8 mouse cellular contexts compared by ENCODE assay signal in the genomic region with DNA sequence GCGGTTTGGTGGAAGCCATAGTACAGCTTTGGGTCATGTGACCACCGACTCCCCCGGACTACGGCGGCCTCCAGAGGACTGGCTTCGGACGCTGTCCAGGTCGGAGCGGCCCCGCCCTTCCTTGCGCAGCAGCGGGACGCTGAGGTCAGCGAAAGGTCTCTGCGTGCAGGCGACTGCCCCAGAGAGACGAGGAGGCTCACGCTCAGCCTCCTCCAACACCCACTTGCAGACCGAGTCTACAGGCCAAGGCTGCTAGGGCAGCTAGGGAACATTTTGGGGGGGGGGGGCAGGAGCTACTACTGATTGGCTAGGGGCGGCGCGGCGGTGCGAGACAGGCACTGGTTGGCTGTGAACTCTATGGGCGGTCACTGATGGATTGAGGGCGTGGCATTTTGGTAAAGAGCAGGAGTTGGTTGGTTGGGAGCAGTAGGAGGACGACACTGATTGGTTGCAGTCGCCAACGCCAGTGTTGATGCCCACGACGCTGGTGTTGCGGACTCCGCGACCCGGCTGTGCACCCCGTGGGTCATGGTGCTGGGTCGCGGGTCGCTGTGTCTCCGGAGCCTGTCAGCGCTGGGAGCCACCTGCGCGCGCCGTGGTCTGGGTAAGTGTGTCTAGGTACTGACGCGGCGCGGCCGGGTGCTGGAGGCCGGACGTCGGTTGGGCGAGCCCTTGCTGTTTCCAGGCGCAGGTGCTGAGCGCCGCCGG. TPM values are rescaled to one million over a fixed set of nuclear protein-coding genes. Genes with fewer than 3 reads are reported as not detected.
DNase-seq lines count a peak whose midpoint lies in the region; ATAC-seq and TF ChIP-seq lines count a peak whose summit lies in the region.

A gene (minus strand): TSS at position 300 of the 708 bp plus-strand sequence.

- H3ac ChIP-seq in C2C12 (ENCODE audit: control insufficient read depth, insufficient read length, low read depth) (peak within 1 kb of the TSS; percentile 91), myocyte (ENCODE audit: control insufficient read depth, insufficient read length) (peak within 1 kb of the TSS; percentile 61)

- TF ChIP-seq POLR2A in brain, embryonic 14.5 days (IDR thresholded peaks at IDR 0.05; ENCODE audit: borderline replicate concordance, extremely low read depth, insufficient read depth, insufficient read length, poor library complexity, severe bottlenecking) = peak; percentile 42; the same call in 1 of the 2 replicates
- peak; percentile 95 for TF ChIP-seq POLR2A in liver, adult 2 months (IDR thresholded peaks at IDR 0.05; ENCODE audit: extremely low read depth, insufficient read depth, low read length)
- TF ChIP-seq POLR2A in myocyte (IDR thresholded peaks at IDR 0.05; ENCODE audit: insufficient read length, low read depth) = peak; percentile 87

- H3K27me3 ChIP-seq in C2C12 (ENCODE audit: control insufficient read depth, insufficient read depth, insufficient read length) (no peaks in the 10 kb centered on the region), myocyte (ENCODE audit: control insufficient read depth, insufficient read depth, insufficient read length) (no peaks in the 10 kb centered on the region)
- H3K27me3 ChIP-seq in erythroblast, embryonic 14.5 days (ENCODE audit: control insufficient read depth) = no peaks in the 10 kb centered on the region
- peaks cover 7% of the 10 kb centered on the region; the same call in 1 of the 2 replicates for H3K27me3 ChIP-seq in heart, embryonic 11.5 days (ENCODE audit: control insufficient read depth, insufficient read depth, low read length)
- H3K27me3 ChIP-seq in kidney, embryonic 16.5 days (ENCODE audit: insufficient read depth, low read length) = no peaks in the 10 kb centered on the region
- no peaks in the 10 kb centered on the region for H3K27me3 ChIP-seq in liver, adult 2 months (ENCODE audit: control insufficient read depth, insufficient read depth, low read length)
- H3K27me3 ChIP-seq in splenic B cell, adult 2 months (ENCODE audit: control insufficient read depth, insufficient read depth, low read length, poor library complexity, severe bottlenecking) = peaks cover under 1% of the 10 kb centered on the region; the same call in 1 of the 2 replicates

- peaks cover 54% of the 10 kb centered on the region for H3K4me1 ChIP-seq in erythroblast, embryonic 14.5 days (ENCODE audit: control insufficient read depth)
- H3K4me1 ChIP-seq in heart, embryonic 11.5 days (ENCODE audit: control insufficient read depth, insufficient read depth, low read length) = peaks cover 10% of the 10 kb centered on the region; the same call in 1 of the 2 replicates
- H3K4me1 ChIP-seq in kidney, embryonic 16.5 days (ENCODE audit: insufficient read depth, low read length) = peaks cover 9% of the 10 kb centered on the region
- H3K4me1 ChIP-seq in liver, adult 2 months (ENCODE audit: control insufficient read depth, insufficient read depth, low read length) = peaks cover 7% of the 10 kb centered on the region

- H3K36me3 ChIP-seq in C2C12 (ENCODE audit: control insufficient read depth, insufficient read depth) (no peaks in the 10 kb centered on the region), myocyte (ENCODE audit: control insufficient read depth, insufficient read depth) (no peaks in the 10 kb centered on the region)
- peaks cover 44% of the 10 kb centered on the region for H3K36me3 ChIP-seq in erythroblast, embryonic 14.5 days (ENCODE audit: control insufficient read depth)
- 0 out of 2 replicates have a peak, but pooled peaks cover 3% of the 10 kb centered on the region for H3K36me3 ChIP-seq in heart, embryonic 11.5 days (ENCODE audit: control insufficient read depth, insufficient read depth, low read length)
- H3K36me3 ChIP-seq in kidney, embryonic 16.5 days (ENCODE audit: insufficient read depth, low read length) = 0 out of 2 replicates have a peak, but pooled peaks cover 4% of the 10 kb centered on the region
- H3K36me3 ChIP-seq in liver, adult 2 months (ENCODE audit: control insufficient read depth, insufficient read depth, low read length) = peaks cover 19% of the 10 kb centered on the region
- H3K36me3 ChIP-seq in splenic B cell, adult 2 months (ENCODE audit: control insufficient read depth, insufficient read depth, low read length, poor library complexity, severe bottlenecking) = peaks cover 7% of the 10 kb centered on the region

- no peaks in the 10 kb centered on the region for H3K9me3 ChIP-seq in erythroblast, embryonic 14.5 days (ENCODE audit: control insufficient read depth, low read length)
- no peaks in the 10 kb centered on the region for H3K9me3 ChIP-seq in heart, embryonic 11.5 days (replicated peaks; ENCODE audit: control insufficient read depth, low read length)
- H3K9me3 ChIP-seq in kidney, embryonic 16.5 days (ENCODE audit: low read length) = no peaks in the 10 kb centered on the region

- H3K4me2 ChIP-seq in heart, embryonic 11.5 days = peak within 1 kb of the TSS; percentile 90
- peak within 1 kb of the TSS; percentile 78 for H3K4me2 ChIP-seq in kidney, embryonic 16.5 days (replicated peaks; ENCODE audit: low read depth, low read length)
- H3K4me2 ChIP-seq in myocyte (ENCODE audit: low read depth) = peak within 1 kb of the TSS; percentile 96

- no peaks in the 10 kb centered on the region for H3K79me3 ChIP-seq in C2C12 (ENCODE audit: low read depth)

- H3K27ac ChIP-seq in heart, embryonic 11.5 days (ENCODE audit: low read depth, low read length) = peak within 1 kb of the TSS; percentile 99
- peak within 1 kb of the TSS; percentile 96 for H3K27ac ChIP-seq in kidney, embryonic 16.5 days (ENCODE audit: low read length)
- peak within 1 kb of the TSS; percentile 96 for H3K27ac ChIP-seq in liver, adult 2 months (replicated peaks; ENCODE audit: insufficient read depth, low read depth, low read length)

- TF ChIP-seq CTCF in C2C12 (IDR thresholded peaks at IDR 0.05; ENCODE audit: control insufficient read depth, insufficient read depth, insufficient read length) = no peak
- TF ChIP-seq CTCF in brain, embryonic 14.5 days (IDR thresholded peaks at IDR 0.05; ENCODE audit: borderline replicate concordance, extremely low read depth, insufficient read depth, insufficient read length) = no peak
- TF ChIP-seq CTCF in liver, adult 2 months (IDR thresholded peaks at IDR 0.05; ENCODE audit: low read depth, low read length) = no peak

- H3K79me2 ChIP-seq in C2C12 (ENCODE audit: control insufficient read depth, insufficient read depth) (peaks cover 19% of the 10 kb centered on the region), myocyte (ENCODE audit: control insufficient read depth, insufficient read depth) (peaks cover 7% of the 10 kb centered on the region)
- peaks cover 18% of the 10 kb centered on the region; the same call in 1 of the 2 replicates for H3K79me2 ChIP-seq in liver, adult 2 months (ENCODE audit: control insufficient read depth, insufficient read depth, low read length)

- peak within 1 kb of the TSS; percentile 56 for H3K4me3 ChIP-seq in C2C12 (ENCODE audit: insufficient read depth, poor library complexity, severe bottlenecking)
- H3K4me3 ChIP-seq in erythroblast, embryonic 14.5 days (replicated peaks) = peak within 1 kb of the TSS; percentile 70
- H3K4me3 ChIP-seq in heart, embryonic 11.5 days (ENCODE audit: low read depth, low read length) = peak within 1 kb of the TSS; percentile 57
- peak within 1 kb of the TSS; percentile 75 for H3K4me3 ChIP-seq in kidney, embryonic 16.5 days (ENCODE audit: low read length)
- peak within 1 kb of the TSS; percentile 88 for H3K4me3 ChIP-seq in liver, adult 2 months (ENCODE audit: insufficient read depth, low read depth, low read length)
- H3K4me3 ChIP-seq in myocyte = peak within 1 kb of the TSS; percentile 96

- under 1% methylated on average over 58 of the region's 58 CpGs for whole genome bisulfite sequencing in heart, embryonic 11.5 days (ENCODE audit: insufficient replicate concordance)
- WGBS in kidney, embryonic 16.5 days = under 1% methylated on average over 58 of the region's 58 CpGs
- WGBS in liver, adult 2 months = under 1% methylated on average over 58 of the region's 58 CpGs

- H3K9ac ChIP-seq in heart, embryonic 11.5 days (ENCODE audit: low read depth, low read length) = peak within 1 kb of the TSS; percentile 80
- H3K9ac ChIP-seq in kidney, embryonic 16.5 days (replicated peaks; ENCODE audit: low read length) = peak within 1 kb of the TSS; percentile 83
- H3K9ac ChIP-seq in liver, adult 2 months (ENCODE audit: low read depth, low read length) = peak within 1 kb of the TSS; percentile 96

- peak; percentile 98 for ATAC-seq in heart, embryonic 11.5 days (replicated peaks; ENCODE audit: insufficient number of reproducible peaks, low FRiP score, low TSS enrichment)
- peak; percentile 99 for ATAC-seq in kidney, embryonic 16.5 days (ENCODE audit: low FRiP score, low TSS enrichment)

- DNase-seq in brain, embryonic 14.5 days (ENCODE audit: low read depth) = peak; percentile 99
- DNase-seq in liver, adult 2 months (ENCODE audit: extremely low read depth, low read depth, low spot score) = peak; percentile 97
- peak; percentile 98 for DNase-seq in splenic B cell, adult 2 months (ENCODE audit: low read depth, low spot score)

TF ChIP-seq in C2C12, 6 proteins besides CTCF, POLR2A, EP300 and RAD21:
- no peak for TF ChIP-seq CEBPB (IDR thresholded peaks at IDR 0.05; ENCODE audit: low read depth)
- TF ChIP-seq MAX (IDR thresholded peaks at IDR 0.05) = no peak
- no peak for TF ChIP-seq FOSL1 (IDR thresholded peaks at IDR 0.05; ENCODE audit: insufficient read depth, low read length, poor library complexity, severe bottlenecking)
- no peak for TF ChIP-seq MYOD1 (IDR thresholded peaks at IDR 0.05; ENCODE audit: control insufficient read depth, insufficient read length, low read depth)
- no peak for TF ChIP-seq MYOG (IDR thresholded peaks at IDR 0.05; ENCODE audit: control insufficient read depth, extremely low read depth, insufficient read length)
- TF ChIP-seq USF1 (IDR thresholded peaks at IDR 0.05; ENCODE audit: low read depth) = peak; percentile 94

TF ChIP-seq in myocyte, 11 proteins besides CTCF, POLR2A, EP300 and RAD21:
- TF ChIP-seq MYOD1 (IDR thresholded peaks at IDR 0.05; ENCODE audit: control insufficient read depth in 1 of 3, insufficient read length in 2 of 3, low read depth in 2 of 3) (peak in 1 of 3 experiments; percentile 11), MAX (IDR thresholded peaks at IDR 0.05; ENCODE audit: low read depth) (no peak), POLR2AphosphoS2 (IDR thresholded peaks at IDR 0.05; ENCODE audit: insufficient read length, low read depth) (peak; percentile 77), USF1 (IDR thresholded peaks at IDR 0.05; ENCODE audit: low read depth) (peak; percentile 94)

RNA-seq across cellular contexts. Expression of the gene that starts here (rescaled TPM):
- polyA plus RNA-seq in C2C12 (2012; fragmentation: generic; extraction: Trizol) (5.5 TPM), myocyte (2012; fragmentation: generic; extraction: Trizol) (9.5 TPM)
- polyA plus RNA-seq in brain, embryonic 14.5 days (2012; rRNA removed) = 13.9 and 14.8 TPM in 2 replicates
- 2.3 and 2.9 TPM in 2 replicates for polyA plus RNA-seq in erythroblast, embryonic 14.5 days (2012)
- 38.0 and 39.5 TPM in 2 replicates for polyA plus RNA-seq in heart, embryonic 11.5 days (2014; fragmentation: Nextera tagmentation; extraction: Ambion mirVana)
- 50.7 and 52.1 TPM in 2 replicates for polyA plus RNA-seq in kidney, embryonic 16.5 days (2015; fragmentation: Nextera tagmentation; extraction: Ambion mirVana)
- total RNA-seq in liver, adult 2 months (2014; rRNA removed) = 49.5 and 61.3 TPM in 2 replicates
- 55.7 and 61.8 TPM in 2 replicates for polyA plus RNA-seq in liver, adult 2 months (2012; rRNA removed)

Comparison
In these comparisons a context has a peak if more than half of its experiments do, and no peak if none do; other contexts are left out.
1. Peak in every context shown above with its lines: DNase-seq, ATAC-seq, H3K4me3 ChIP-seq and H3K27ac ChIP-seq.
2. POLR2A ChIP-seq: peak in every context shown above with its lines; median percentile 95 in liver, adult 2 months; 87 in myocyte; 42 in brain, embryonic 14.5 days.